Mouse (Mus musculus): ENCODE results near the gene Erap1.
"Not testable (repeated sequence)": the region's sequence is repeated elsewhere in the genome, so short reads cannot be mapped to it uniquely, and the experiment has no call there.

Gene Erap1

GRCm38 (mm10) chr13:74638793-74639711 lies at the start of gene Erap1:
Gene Erap1, plus strand, starts transcription at chr13:74639568.
- in situ Hi-C loops (cut with MboI; ENCODE audit: low sequenced_read_pairs) = loop anchor here (10.0 kb wide), 1 partner anchor 216 kb away; no protein-coding TSS in a partner anchor

- in situ Hi-C loops (cut with MboI; ENCODE audit: low sequenced_read_pairs) = not testable (repeated sequence)
Observed at GRCm38 (mm10) chr13:74591401-74591821, 48.0 kb upstream of the Erap1 start.

GRCm38 (mm10) chr13:74591828-74592227 lies 47.5 kb upstream of the Erap1 start:
- in situ Hi-C loops (cut with MboI; ENCODE audit: low sequenced_read_pairs) = not testable (repeated sequence)

GRCm38 (mm10) chr13:74597022-74597421 lies 42.3 kb upstream of the Erap1 start:
- in situ Hi-C loops (cut with MboI; ENCODE audit: low sequenced_read_pairs) = not testable (repeated sequence)

GRCm38 (mm10) chr13:74601776-74602175 lies 37.6 kb upstream of the Erap1 start:
- in situ Hi-C loops (cut with MboI; ENCODE audit: low sequenced_read_pairs) = not testable (repeated sequence)

- in situ Hi-C loops (cut with MboI; ENCODE audit: low sequenced_read_pairs) = not testable (repeated sequence)
Observed at GRCm38 (mm10) chr13:74617163-74618019, 22.0 kb upstream of the Erap1 start.

- in situ Hi-C loops (cut with MboI; ENCODE audit: low sequenced_read_pairs) = loop anchor here (10.0 kb wide), 1 partner anchor 222 kb away; no protein-coding TSS in a partner anchor
Observed at GRCm38 (mm10) chr13:74632327-74632726, 7.0 kb upstream of the Erap1 start.

GRCm38 (mm10) chr13:74632857-74633256 lies 6.5 kb upstream of the Erap1 start:
- in situ Hi-C loops (cut with MboI; ENCODE audit: low sequenced_read_pairs) = loop anchor here (10.0 kb wide), 1 partner anchor 222 kb away; no protein-coding TSS in a partner anchor

GRCm38 (mm10) chr13:74639712-74640522 lies 549 bp downstream of the Erap1 start:
- in situ Hi-C loops (cut with MboI; ENCODE audit: low sequenced_read_pairs) = loop anchor here (10.0 kb wide), 1 partner anchor 215 kb away; no protein-coding TSS in a partner anchor

GRCm38 (mm10) chr13:74640523-74640920 lies 1.2 kb downstream of the Erap1 start:
- in situ Hi-C loops (cut with MboI; ENCODE audit: low sequenced_read_pairs) = not testable (repeated sequence)

- in situ Hi-C loops (cut with MboI; ENCODE audit: low sequenced_read_pairs) = no loop called here
Observed at GRCm38 (mm10) chr13:74695497-74696193, 56.3 kb downstream of the Erap1 start.

- in situ Hi-C loops (cut with MboI; ENCODE audit: low sequenced_read_pairs) = no loop called here
Observed at GRCm38 (mm10) chr13:74696225-74696624, 56.9 kb downstream of the Erap1 start.

- in situ Hi-C loops (cut with MboI; ENCODE audit: low sequenced_read_pairs) = no loop called here
Observed at GRCm38 (mm10) chr13:74719002-74719401, 79.6 kb downstream of the Erap1 start.

GRCm38 (mm10) chr13:74733726-74734125 lies 94.4 kb downstream of the Erap1 start:
- in situ Hi-C loops (cut with MboI; ENCODE audit: low sequenced_read_pairs) = no loop called here

- in situ Hi-C loops (cut with MboI; ENCODE audit: low sequenced_read_pairs) = no loop called here
Observed at GRCm38 (mm10) chr13:74735834-74736233, 96.5 kb downstream of the Erap1 start.

GRCm38 (mm10) chr13:74736396-74736795 lies 97.0 kb downstream of the Erap1 start:
- in situ Hi-C loops (cut with MboI; ENCODE audit: low sequenced_read_pairs) = no loop called here

Measured in CH12F3 (cell line).